Mouse (Mus musculus): Measurements from ENCODE around the gene Tent4a. TPM values are rescaled to one million over a fixed set of nuclear protein-coding genes. Genes with fewer than 3 reads are reported as not detected.
A peak's percentile ranks its signal among the peaks of the same experiment; 100 is the strongest.

Gene Tent4a
- polyA plus RNA-seq, 1 experiment = 25.7 TPM

GRCm38 (mm10) chr13:69547488-69548180 lies 13.2 kb upstream of the Tent4a start:
- DNase-seq (ENCODE audit: extremely low spot score in 1 of 2, low spot score in 1 of 2) = no peak

DNA sequence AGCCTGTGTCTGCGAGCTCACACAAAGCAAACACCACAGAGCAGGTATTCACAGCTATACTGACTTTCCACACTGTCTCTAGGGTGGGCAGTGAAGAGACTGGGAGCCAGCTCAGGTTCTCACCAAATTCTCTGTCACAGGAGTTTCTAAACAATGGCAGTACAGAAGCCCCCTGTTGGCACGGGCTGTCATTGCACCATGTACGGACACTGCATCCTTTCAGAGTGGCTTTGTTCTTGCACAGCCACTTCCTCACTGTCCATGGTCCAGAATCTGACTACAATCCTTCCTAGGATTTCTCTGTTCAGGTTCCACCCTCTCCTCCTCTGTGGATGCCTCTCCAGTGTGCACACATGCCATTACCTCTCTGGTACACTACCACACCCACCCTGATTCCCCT lies 10.6 kb upstream of the Tent4a start:
- no peak for DNase-seq (ENCODE audit: extremely low spot score in 1 of 2, low spot score in 1 of 2)

- no peak for DNase-seq (ENCODE audit: extremely low spot score in 1 of 2, low spot score in 1 of 2)
These were observed 9.2 kb upstream of the Tent4a start for GRCm38 (mm10) chr13:69543595-69543994.

DNA sequence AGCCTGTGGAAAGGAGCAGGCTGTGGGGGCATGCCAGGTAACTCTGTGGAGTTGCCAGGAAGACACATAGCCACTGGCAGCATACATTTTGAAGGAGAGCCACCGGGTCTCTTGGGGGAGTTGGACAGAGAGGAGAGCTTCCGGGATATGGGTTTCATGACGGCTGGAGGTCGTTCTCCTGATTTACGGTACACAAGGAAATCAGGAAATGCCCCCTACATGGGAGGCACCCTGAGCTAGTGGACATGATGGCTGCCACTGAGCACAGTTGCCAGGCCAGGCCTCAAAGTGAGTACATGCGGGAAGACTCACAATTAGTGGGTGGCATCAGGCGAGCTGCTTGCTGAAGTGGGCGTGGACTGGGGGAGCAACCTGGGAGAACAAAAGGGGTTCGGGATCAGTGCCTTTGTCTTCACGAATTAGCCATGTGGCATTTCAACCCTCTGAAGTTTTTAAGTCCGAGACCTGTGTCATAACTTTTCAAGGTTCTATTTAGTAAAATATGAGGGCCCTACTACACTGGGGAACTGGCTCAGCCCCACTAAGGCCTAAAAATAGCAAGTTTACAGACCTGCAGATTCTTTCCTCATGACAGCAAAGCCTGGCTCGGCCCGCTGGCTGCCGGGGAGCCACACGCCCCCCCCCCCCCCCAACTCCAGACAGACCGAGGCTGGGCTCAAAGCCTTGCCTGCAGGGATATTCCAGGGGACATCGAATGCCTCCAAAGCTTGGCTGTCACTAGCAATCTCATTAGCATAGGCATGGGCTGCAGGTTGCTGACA lies 8.3 kb upstream of the Tent4a start:
- DNase-seq (ENCODE audit: extremely low spot score in 1 of 2, low spot score in 1 of 2) = no peak

DNA sequence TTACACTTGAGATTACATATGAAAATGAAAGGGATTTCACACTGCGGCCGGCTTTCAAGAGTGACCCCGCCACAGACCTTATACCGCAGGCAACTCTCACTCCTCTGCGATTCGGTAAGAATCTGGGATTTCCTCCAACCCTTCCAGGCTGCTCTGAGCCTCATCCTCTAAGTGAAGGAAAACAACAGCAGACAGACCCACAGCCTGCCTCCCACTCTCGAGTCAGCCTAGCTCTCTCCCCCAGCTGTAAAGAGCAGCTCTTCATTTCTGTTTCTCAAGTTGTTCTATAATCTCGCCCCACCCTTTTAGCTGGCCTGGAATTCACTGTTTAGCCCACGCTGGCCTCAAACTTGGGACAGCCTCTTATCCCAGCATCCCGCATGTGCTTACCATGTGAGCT lies 7.4 kb upstream of the Tent4a start:
- DNase-seq (ENCODE audit: extremely low spot score in 1 of 2, low spot score in 1 of 2) = peak; percentile 72 to 75

- no peak for DNase-seq (ENCODE audit: extremely low spot score in 1 of 2, low spot score in 1 of 2)
These were observed 6.8 kb upstream of the Tent4a start for GRCm38 (mm10) chr13:69541209-69541608.

DNA sequence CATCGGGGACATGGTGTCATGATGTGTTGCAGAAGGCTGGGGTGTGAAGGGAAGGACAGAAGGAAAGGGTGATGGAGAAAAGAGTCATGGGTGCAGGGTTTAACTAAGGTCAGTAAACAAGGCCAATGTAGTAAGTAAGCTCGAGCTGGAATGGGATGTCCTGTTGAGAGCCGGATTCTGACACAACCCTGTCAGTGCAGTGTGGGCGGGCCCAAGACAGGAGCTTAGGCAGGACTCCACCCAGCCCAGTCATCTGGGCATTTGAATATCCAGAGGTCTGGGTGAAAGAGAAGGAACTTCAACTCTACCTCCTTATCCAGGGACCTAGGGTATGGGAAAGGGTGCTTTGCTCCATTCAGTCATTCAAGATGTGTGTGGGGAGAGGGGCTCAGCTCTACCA lies 3.9 kb upstream of the Tent4a start:
- DNase-seq (ENCODE audit: extremely low spot score in 1 of 2, low spot score in 1 of 2) = no peak

- no peak for DNase-seq (ENCODE audit: extremely low spot score in 1 of 2, low spot score in 1 of 2)
These were observed 2.9 kb upstream of the Tent4a start for GRCm38 (mm10) chr13:69537366-69537765.

DNA sequence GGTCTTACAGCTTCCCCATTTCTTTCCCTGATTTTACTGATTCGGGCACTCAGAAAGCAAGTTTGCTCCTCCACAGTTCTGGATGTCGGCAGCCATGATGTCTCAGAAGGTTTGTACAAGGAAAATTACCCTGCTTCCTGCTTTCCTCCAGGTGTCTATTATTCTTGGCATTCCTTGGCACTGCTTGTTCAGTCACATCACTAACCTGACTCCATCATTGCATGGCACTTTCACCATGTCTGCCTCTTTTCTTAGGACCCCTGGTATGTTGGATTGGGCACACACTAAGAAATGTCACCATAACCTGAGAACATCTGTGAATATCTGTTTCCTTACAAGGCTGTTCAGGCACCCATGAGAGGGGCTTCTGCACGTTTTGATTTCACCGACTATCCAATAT lies 1.6 kb upstream of the Tent4a start:
- DNase-seq (ENCODE audit: extremely low spot score in 1 of 2, low spot score in 1 of 2) = no peak

DNA sequence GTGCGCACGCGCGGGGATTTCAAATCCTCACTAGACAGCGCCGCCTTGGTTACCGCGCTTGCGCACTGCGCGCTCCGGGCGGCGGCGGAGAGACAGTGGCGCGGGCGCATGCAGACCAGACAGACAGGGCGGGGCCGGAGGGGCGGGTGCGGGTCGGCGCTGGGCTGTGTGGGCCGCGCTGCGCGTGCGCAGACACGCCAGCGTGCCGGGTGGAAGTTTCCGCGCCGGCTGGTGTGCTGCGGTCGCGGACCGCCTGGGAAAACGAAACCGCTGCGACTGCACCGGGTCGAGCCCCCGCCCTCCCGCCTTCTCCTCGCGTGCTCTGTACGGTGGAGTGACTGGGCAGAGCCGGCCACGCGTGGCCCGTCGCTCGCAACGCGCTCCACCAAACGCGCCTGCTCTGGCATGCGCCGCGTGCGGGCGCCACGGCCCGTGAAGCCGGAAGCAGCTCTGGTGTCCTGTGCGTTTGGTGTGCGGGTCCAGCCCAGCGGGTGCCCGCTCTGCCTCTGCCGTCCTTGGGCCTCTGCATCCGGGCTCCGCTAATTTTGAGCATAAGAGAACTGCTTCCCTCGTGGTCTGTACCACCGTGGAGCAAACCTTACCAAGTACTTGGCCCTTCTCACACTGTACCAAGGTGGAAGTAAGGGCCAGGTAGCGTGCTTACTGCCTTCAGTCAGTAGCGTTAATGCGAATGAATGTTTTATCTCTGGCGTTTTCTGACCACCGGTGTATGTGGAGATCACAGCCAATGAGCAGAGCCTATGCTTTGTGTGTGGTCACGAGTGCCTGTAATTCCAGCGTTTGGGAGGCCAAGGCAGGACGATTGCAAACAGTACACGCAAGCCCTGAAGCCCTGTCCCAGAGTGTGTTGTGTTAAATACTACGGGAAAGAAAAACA lies 486 bp upstream of the Tent4a start:
- peak; percentile 92 to 97 for DNase-seq (ENCODE audit: extremely low spot score in 1 of 2, low spot score in 1 of 2)

GRCm38 (mm10) chr13:69533405-69534333 lies 748 bp downstream of the Tent4a start, which contains the start of gene Nsun2:
Nsun2 (plus strand) TSS chr13:69533746.
- no peak for DNase-seq (ENCODE audit: extremely low spot score in 1 of 2, low spot score in 1 of 2)

- DNase-seq (ENCODE audit: extremely low spot score in 1 of 2, low spot score in 1 of 2) = no peak
These were observed 1.5 kb downstream of the Tent4a start for GRCm38 (mm10) chr13:69532893-69533404.

DNA sequence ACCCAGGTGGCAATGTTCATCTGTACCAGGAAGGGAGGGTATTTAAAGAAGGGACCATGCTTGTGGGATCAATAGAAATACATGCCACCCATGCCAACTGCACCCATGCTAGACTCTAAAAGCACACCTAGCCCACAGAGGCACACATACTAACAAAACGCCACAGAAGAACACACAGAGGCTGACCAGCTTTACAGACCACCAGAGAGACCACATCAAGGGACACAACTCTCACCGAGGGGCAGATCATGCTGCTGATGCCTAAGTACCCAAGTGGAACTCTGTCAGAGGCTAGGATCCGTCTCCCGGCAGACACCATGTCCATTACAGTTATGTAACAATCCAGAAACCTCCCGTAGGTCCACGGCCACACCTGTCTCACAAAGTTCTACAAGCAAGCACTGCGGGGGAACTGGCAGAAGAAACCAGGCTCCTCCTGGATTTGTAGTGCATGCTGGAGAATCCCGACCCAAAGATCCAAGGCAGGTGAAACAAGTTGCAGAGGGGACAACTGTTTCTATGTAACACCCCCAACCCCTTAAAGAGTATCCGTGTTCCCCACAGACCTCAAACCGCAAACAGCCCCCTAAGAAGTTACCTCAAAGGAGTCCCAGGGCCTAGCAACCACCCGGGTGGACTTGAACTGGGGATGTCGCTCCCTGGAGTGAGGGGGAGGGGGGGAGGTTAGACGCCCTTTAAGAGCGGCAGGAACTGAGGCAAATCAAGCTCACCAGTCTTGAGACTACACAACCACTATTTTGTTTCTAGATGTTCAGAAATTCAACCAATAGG lies 2.1 kb downstream of the Tent4a start:
- no peak for DNase-seq (ENCODE audit: extremely low spot score in 1 of 2, low spot score in 1 of 2)

GRCm38 (mm10) chr13:69531431-69531830 lies 3.0 kb downstream of the Tent4a start:
- DNase-seq (ENCODE audit: extremely low spot score in 1 of 2, low spot score in 1 of 2) = no peak

DNA sequence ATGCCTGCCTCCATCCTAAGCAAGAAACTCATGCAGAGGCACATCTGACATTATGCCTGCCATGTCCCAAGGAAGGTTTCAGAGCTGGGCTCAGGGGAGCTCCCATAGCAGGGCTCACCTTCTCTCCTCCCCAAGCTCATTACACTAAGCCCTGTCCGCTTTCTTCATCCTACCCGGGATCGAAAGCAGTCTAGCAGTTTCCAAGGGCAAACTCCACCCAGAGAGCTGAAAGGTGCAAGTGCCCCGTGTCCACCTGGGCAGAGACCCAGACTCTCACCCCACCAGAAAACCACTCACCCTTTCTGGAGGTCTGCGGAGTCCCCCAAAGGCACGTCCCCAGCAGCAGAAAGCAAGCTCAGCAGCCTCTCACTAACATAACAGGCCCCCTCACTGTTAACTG lies 3.5 kb downstream of the Tent4a start:
- DNase-seq (ENCODE audit: extremely low spot score in 1 of 2, low spot score in 1 of 2) = no peak

- DNase-seq (ENCODE audit: extremely low spot score in 1 of 2, low spot score in 1 of 2) = no peak
These were observed 4.3 kb downstream of the Tent4a start for GRCm38 (mm10) chr13:69530156-69530555.

GRCm38 (mm10) chr13:69528531-69528930 lies 5.9 kb downstream of the Tent4a start:
- no peak for DNase-seq (ENCODE audit: extremely low spot score in 1 of 2, low spot score in 1 of 2)

- no peak for DNase-seq (ENCODE audit: extremely low spot score in 1 of 2, low spot score in 1 of 2)
These were observed 8.6 kb downstream of the Tent4a start for GRCm38 (mm10) chr13:69525867-69526266.

DNA sequence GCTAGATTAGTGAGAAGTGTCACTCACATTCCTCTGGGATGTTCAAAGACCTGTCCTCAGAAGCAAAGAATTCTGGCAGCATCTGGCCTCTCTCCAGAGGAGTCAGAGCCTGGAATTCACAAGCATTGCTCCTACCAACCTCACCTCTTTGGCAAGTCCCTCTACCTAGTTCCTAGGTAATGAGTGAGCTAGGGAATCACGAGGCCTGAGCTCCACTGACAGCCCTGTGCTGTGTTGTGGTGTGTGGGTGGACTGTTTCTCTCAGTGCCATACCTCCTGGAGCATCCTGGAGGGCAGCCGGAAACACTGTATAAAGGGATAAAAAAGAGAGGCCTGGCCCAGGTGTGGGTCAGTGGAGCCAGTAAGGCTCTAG lies 10.3 kb downstream of the Tent4a start:
- no peak for DNase-seq (ENCODE audit: extremely low spot score in 1 of 2, low spot score in 1 of 2)
